Mouse (Mus musculus) hindbrain, postnatal 0 days (tissue): ENCODE data around the gene Tmem156. TPM values are rescaled to one million over a fixed set of nuclear protein-coding genes. Genes with fewer than 3 reads are reported as not detected.

Experiments used
- ATAC-seq: fragments of 200-750 bp; cut with Nextera tagmentation; 2 replicates; pipeline ENCODE4 v1.8.0; 2017; ENCODE audit warnings: mild to moderate bottlenecking, moderate TSS enrichment, moderate library complexity
- DNase-seq: peaks from one replicate; pipeline ENCODE4 v3.0.0-alpha.2; 2015; ENCODE audit warnings: low spot score
- H3K27ac ChIP-seq: fragments of 300-500 bp; sonication (generic); 2 replicates; pipeline ENCODE4 v1.5.1; 2014; ENCODE audit warnings: mild to moderate bottlenecking
- H3K27me3 ChIP-seq: fragments of 300-500 bp; sonication (generic); 2 replicates; pipeline ENCODE4 v1.6.1; 2014; ENCODE audit warnings: low read length, mixed read lengths; ENCODE audit not compliant: insufficient read depth
- H3K36me3 ChIP-seq: fragments of 300-500 bp; sonication (generic); 2 replicates; pipeline ENCODE4 v1.6.1; 2014; ENCODE audit warnings: low read length, mixed read lengths; ENCODE audit not compliant: insufficient read depth
- H3K4me1 ChIP-seq: fragments of 300-500 bp; sonication (generic); 2 replicates; pipeline ENCODE4 v1.6.1; 2014; ENCODE audit warnings: antibody characterized with exemption, low read length, mixed read lengths; ENCODE audit not compliant: insufficient read depth
- H3K4me2 ChIP-seq: fragments of 300-500 bp; sonication (generic); 2 replicates; pipeline ENCODE4 v1.6.1; 2014; ENCODE audit warnings: low read depth, mild to moderate bottlenecking, low read length, moderate library complexity, mixed read lengths
- H3K4me3 ChIP-seq: fragments of 300-500 bp; sonication (generic); 2 replicates; pipeline ENCODE4 v1.5.1; 2014; ENCODE audit warnings: low read length
- H3K9ac ChIP-seq: fragments of 300-500 bp; sonication (generic); replicated peaks from 2 replicates; pipeline ENCODE4 v1.6.1; 2014; ENCODE audit warnings: mild to moderate bottlenecking, low read length, moderate library complexity, mixed read lengths
- H3K9me3 ChIP-seq: fragments of 300-500 bp; sonication (generic); 2 replicates; pipeline ENCODE4 v1.6.1; 2016; ENCODE audit warnings: low read length, mixed read lengths
- CTCF ChIP-seq: IDR thresholded peaks from 2 replicates; pipeline ENCODE4 v1.5.1; 2016; ENCODE audit warnings: antibody characterized with exemption, control low read depth, low read depth
- WGBS: fragments of 180-500 bp; shearing (Covaris S2); extraction: QIAGEN DNeasy Blood & Tissue Kit; methylation state at CpG from one replicate; pipeline ENCODE4 v1.1.7; 2014; 5-methylcytosine and 5-hydroxymethylcytosine counted together
- polyA plus RNA-seq: library from polyadenylated mRNA; unstranded; fragments of >200 nt; fragmentation: Nextera tagmentation; extraction: Ambion mirVana; gene quantifications from 2 replicates; pipeline ENCODE4 v1.2.1, GENCODE M21; 2015
- total RNA-seq: library from RNA; depleted of rRNA; stranded (reverse); fragments of >200 nt; gene quantifications from 2 replicates; pipeline ENCODE4 v1.2.3, GENCODE M21; 2014

Tmem156 gene
- total and polyA plus RNA-seq, 2 experiments from 2014 or later = 0.13 to 0.21 TPM

DNA sequence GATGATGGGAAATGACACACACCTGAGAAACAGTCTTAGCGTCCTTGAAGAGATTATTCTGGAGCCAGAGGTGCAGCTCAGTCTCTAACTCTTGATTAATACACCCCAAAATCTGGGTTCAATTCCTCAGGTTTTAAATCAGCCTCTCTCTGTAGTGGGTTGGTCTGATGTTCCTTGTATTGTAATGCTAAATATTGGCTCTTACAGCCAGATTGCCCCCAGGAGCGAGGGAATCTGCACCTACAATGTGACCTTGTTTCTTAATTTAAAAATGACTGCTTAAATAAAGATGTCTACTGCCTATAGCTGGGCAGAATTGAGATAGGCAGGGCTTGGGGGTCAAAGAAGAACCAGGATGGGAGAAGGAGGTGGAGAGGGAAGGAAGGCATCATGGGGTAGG lies 32.1 kb downstream of the Tmem156 start:
- ATAC-seq = no peak
- WGBS = 63% methylated on average over 2 of the region's 2 CpGs

DNA sequence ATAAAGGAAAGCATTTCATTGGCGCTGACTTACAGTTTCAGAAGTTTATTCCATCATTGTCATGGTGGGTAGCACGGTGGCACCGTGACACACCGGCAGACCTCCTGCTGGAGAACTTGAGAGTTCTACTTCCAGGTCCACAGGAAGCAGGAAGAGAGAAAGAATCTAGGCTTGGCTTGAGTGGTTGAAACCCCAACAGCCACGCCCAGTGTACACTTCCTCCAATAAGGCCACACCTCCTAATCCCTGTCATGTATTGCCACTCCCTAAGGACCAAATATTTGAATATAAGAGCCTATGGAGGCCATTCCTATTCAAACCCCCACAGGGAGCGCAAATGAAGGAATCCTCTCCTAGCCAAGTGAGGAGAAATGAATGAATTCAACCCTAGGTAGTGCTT lies 34.3 kb downstream of the Tmem156 start:
- no peak for DNase-seq
- WGBS = 94% methylated on average over 6 of the region's 6 CpGs

More for the DNA sequence above, 32.1 kb downstream of the Tmem156 start:
- TF ChIP-seq CTCF = no peak
- no peak overlapping the region for H3K4me3 ChIP-seq
- H3K4me2 ChIP-seq = no peak overlapping the region
- no peaks in the 10 kb centered on the region for H3K9me3 ChIP-seq
- DNase-seq = no peak
- H3K27me3 ChIP-seq = no peaks in the 10 kb centered on the region
- H3K27ac ChIP-seq = no peak overlapping the region
- H3K36me3 ChIP-seq = no peaks in the 10 kb centered on the region
- no peaks in the 10 kb centered on the region for H3K4me1 ChIP-seq
- H3K9ac ChIP-seq = no peak overlapping the region

DNA sequence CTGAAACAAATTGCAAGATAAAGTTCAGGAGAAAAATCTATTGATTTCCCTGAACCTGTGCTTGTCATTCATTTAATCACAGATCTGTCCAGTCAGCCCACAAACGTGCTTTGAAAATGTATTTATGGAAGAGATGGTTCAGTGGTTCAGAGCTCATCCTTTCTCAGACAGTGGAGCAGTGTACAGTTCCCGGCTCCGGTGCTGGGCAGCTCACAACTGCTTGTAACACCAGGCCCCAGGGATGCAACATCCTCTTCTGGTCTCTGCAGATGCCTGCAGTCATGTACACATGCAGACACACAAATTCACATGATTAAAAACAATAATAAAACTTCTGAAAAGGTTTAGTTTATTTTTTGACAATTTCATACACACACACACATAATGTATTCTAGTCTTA lies 40.4 kb downstream of the Tmem156 start:
- Histone ChIP-seq H3K4me3 (no peak overlapping the region), H3K4me2 (no peak overlapping the region)
- ATAC-seq = peak; percentile 61; the same call in 1 of the 2 replicates

More for the DNA sequence above, 34.3 kb downstream of the Tmem156 start:
- H3K4me3 ChIP-seq = no peak overlapping the region
- H3K27ac ChIP-seq = no peak overlapping the region
- H3K4me2 ChIP-seq = no peak overlapping the region
- H3K9ac ChIP-seq = no peak overlapping the region
- H3K36me3 ChIP-seq = no peaks in the 10 kb centered on the region
- no peak for TF ChIP-seq CTCF
- no peaks in the 10 kb centered on the region for H3K4me1 ChIP-seq
- ATAC-seq = no peak
- H3K27me3 ChIP-seq = no peaks in the 10 kb centered on the region
- no peaks in the 10 kb centered on the region for H3K9me3 ChIP-seq

DNA sequence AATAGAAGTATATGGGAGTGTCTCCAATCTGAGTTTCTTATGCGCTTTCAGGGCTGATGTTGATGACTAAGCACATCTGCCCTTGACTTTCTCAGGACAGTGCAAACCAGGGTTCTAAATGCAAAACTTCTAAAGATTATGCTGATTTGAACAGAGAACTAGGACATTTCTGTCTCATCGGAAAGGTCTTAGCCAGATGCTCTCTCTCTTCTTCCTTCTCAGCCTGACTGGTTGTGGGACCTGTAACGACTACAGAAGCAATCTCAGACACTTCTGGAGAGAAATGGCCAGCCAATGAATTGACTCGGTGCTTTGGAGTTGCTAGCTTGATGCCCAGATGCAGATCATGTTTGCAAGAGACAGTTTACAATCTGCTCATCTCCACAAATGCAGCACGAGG lies 42.1 kb downstream of the Tmem156 start:
- peaks cover 8% of the 10 kb centered on the region; the same call in 1 of the 2 replicates for H3K4me1 ChIP-seq
- H3K9me3 ChIP-seq = no peaks in the 10 kb centered on the region
- TF ChIP-seq CTCF = no peak
- ATAC-seq (no peak), DNase-seq (no peak)
- no peaks in the 10 kb centered on the region for H3K27me3 ChIP-seq
- H3K4me3 ChIP-seq = no peak overlapping the region
- no peak overlapping the region for H3K9ac ChIP-seq
- H3K36me3 ChIP-seq = no peaks in the 10 kb centered on the region
- 67% methylated on average over 5 of the region's 5 CpGs for WGBS
- H3K27ac ChIP-seq = no peak overlapping the region
- H3K4me2 ChIP-seq = no peak overlapping the region

More for the DNA sequence above, 40.4 kb downstream of the Tmem156 start:
- Histone ChIP-seq H3K27me3 (no peaks in the 10 kb centered on the region), H3K9me3 (no peaks in the 10 kb centered on the region), H3K9ac (no peak overlapping the region), H3K36me3 (no peaks in the 10 kb centered on the region), H3K4me1 (peaks cover 8% of the 10 kb centered on the region; the same call in 1 of the 2 replicates), H3K27ac (0 out of 2 replicates have a peak overlapping the region, but pooled peaks have one; percentile 22)
- TF ChIP-seq CTCF = no peak
- DNase-seq = no peak
- 61% methylated on average over 3 of the region's 3 CpGs for whole genome bisulfite sequencing

DNA sequence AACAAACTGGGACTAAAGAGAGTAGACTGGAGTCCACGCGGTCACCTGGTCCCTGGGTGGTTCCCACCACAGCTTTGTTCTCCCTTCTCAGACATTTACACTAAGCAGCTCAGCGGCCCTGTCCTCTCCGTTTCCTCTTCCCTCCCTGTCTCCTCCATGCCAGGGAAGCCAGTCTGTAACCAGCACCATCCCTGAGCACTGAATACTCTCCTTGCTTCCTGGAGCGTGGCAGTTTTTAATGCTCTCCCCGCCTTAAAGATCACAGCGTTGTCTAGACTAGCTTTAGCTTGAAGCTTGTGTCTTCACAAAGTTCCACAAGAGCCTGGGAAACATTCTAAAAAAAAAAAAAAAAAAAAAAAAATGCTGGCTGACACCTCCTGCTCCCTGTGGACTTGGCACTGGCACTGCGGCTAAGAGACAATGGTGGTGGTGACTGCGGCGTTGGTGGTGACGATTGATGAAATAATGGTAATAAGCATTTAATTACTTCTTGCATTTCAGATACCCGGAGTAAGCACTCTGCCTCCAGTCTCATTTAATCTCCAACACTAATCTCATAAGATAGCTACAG lies 44.6 kb downstream of the Tmem156 start:
- Histone ChIP-seq H3K27me3 (no peaks in the 10 kb centered on the region), H3K4me3 (no peak overlapping the region), H3K9ac (no peak overlapping the region), H3K4me2 (no peak overlapping the region), H3K9me3 (no peaks in the 10 kb centered on the region), H3K4me1 (peaks cover 8% of the 10 kb centered on the region; the same call in 1 of the 2 replicates), H3K27ac (no peak overlapping the region; the same call in 1 of the 2 replicates), H3K36me3 (no peaks in the 10 kb centered on the region)
- 33% methylated on average over 12 of the region's 12 CpGs for WGBS
- no peak for DNase-seq
- ATAC-seq = peak; percentile 15; the same call in 1 of the 2 replicates
- no peak for TF ChIP-seq CTCF

DNA sequence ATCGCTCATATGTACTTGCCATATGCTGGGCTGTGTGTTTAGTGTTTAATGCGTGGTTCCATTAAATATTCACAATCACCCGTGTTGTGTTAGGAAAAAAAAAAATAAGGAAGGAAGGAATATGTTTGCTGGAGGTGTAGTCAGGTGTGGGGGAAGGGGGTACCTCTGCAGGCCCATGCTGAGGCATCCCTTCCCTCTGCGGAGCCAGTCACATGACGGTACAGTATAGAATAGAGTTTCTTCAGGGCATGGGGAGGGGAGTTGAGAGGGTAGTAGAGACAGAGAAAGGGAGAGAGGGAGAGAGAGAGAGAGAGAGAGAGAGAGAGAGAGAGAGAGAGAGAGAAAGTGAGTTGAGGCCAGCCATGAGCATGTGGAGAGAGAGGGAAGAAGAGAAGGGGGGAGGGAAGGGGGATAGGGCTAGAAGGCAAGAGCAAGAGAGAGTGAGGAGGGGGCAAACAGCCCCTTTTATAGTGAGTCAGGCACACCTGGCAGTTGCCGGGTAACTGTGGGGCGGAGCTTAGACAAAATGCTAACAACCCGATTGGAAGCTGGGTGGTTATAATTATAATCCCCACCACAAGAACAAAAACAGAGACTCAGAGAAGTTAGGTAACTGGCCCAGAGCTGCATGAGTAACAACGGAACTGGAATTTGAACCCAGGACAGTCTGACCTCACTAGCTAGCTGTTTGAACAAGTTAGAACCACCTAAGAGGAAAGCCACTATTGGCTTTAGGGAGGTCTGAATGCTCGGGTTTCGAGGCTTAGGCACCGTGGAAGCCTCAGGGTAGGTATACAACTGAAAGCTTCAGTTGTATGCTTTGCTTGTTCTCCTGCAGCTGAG lies 45.3 kb downstream of the Tmem156 start:
- no peak for DNase-seq
- Histone ChIP-seq H3K9me3 (no peaks in the 10 kb centered on the region), H3K27ac (no peak overlapping the region; the same call in 1 of the 2 replicates), H3K36me3 (no peaks in the 10 kb centered on the region), H3K4me1 (peaks cover 8% of the 10 kb centered on the region; the same call in 1 of the 2 replicates), H3K4me2 (no peak overlapping the region), H3K27me3 (no peaks in the 10 kb centered on the region), H3K4me3 (no peak overlapping the region), H3K9ac (no peak overlapping the region)
- TF ChIP-seq CTCF = no peak
- ATAC-seq = 0 out of 2 replicates have a peak, but pooled peaks have one; percentile 6
- WGBS = 51% methylated on average over 11 of the region's 12 CpGs
